Mouse (Mus musculus) midbrain, postnatal 0 days (tissue): Measurements from ENCODE around the gene Olfml2a. TPM values are rescaled to one million over a fixed set of nuclear protein-coding genes. Genes with fewer than 3 reads are reported as not detected.

Experiments used
- ATAC-seq: fragments of 200-750 bp; cut with Nextera tagmentation; 2 replicates; pipeline ENCODE4 v1.8.0; 2017; ENCODE audit warnings: moderate number of reproducible peaks, mild to moderate bottlenecking, moderate TSS enrichment, moderate library complexity; ENCODE audit not compliant: low FRiP score
- DNase-seq: peaks from one replicate; pipeline ENCODE4 v3.0.0-alpha.2; 2015; ENCODE audit warnings: low spot score
- H3K27ac ChIP-seq: fragments of 300-500 bp; sonication (generic); 2 replicates; pipeline ENCODE4 v1.5.1; 2014; ENCODE audit warnings: low read depth, mild to moderate bottlenecking, low read length, mixed read lengths
- H3K27me3 ChIP-seq: fragments of 300-500 bp; sonication (generic); 2 replicates; pipeline ENCODE4 v1.6.1; 2014; ENCODE audit warnings: low read length, control low read depth, mixed read lengths; ENCODE audit not compliant: insufficient read depth
- H3K36me3 ChIP-seq: fragments of 300-500 bp; sonication (generic); 2 replicates; pipeline ENCODE4 v1.6.1; 2014; ENCODE audit warnings: low read length, control low read depth, mixed read lengths; ENCODE audit not compliant: insufficient read depth
- H3K4me1 ChIP-seq: fragments of 300-500 bp; sonication (generic); 2 replicates; pipeline ENCODE4 v1.6.1; 2014; ENCODE audit warnings: mild to moderate bottlenecking, control low read depth, antibody characterized with exemption, low read length, mixed read lengths; ENCODE audit not compliant: insufficient read depth
- H3K4me2 ChIP-seq: fragments of 300-500 bp; sonication (generic); 2 replicates; pipeline ENCODE4 v1.6.1; 2014; ENCODE audit warnings: low read depth, mild to moderate bottlenecking, low read length, mixed read lengths; ENCODE audit not compliant: poor library complexity, severe bottlenecking
- H3K4me3 ChIP-seq: fragments of 300-500 bp; sonication (generic); 2 replicates; pipeline ENCODE4 v1.5.1; 2014; ENCODE audit warnings: low read depth, mild to moderate bottlenecking, low read length, moderate library complexity
- H3K9ac ChIP-seq: fragments of 300-500 bp; sonication (generic); replicated peaks from 2 replicates; pipeline ENCODE4 v1.6.1; 2014; ENCODE audit warnings: mild to moderate bottlenecking, low read length, moderate library complexity, mixed read lengths; ENCODE audit not compliant: poor library complexity, severe bottlenecking
- H3K9me3 ChIP-seq: fragments of 300-500 bp; sonication (generic); 2 replicates; pipeline ENCODE4 v1.6.1; 2016; ENCODE audit warnings: low read length, control low read depth
- CTCF ChIP-seq: IDR thresholded peaks from 2 replicates; pipeline ENCODE4 v1.5.1; 2016; ENCODE audit warnings: antibody characterized with exemption, mild to moderate bottlenecking
- WGBS: fragments of 180-500 bp; shearing (Covaris S2); extraction: QIAGEN DNeasy Blood & Tissue Kit; methylation state at CpG from one replicate; pipeline ENCODE4 v1.1.7; 2014; 5-methylcytosine and 5-hydroxymethylcytosine counted together
- polyA plus RNA-seq: library from polyadenylated mRNA; unstranded; fragments of >200 nt; fragmentation: Nextera tagmentation; extraction: Ambion mirVana; gene quantifications from 2 replicates; pipeline ENCODE4 v1.2.1, GENCODE M21; 2015
- total RNA-seq: library from RNA; depleted of rRNA; stranded (reverse); fragments of >200 nt; gene quantifications from 2 replicates; pipeline ENCODE4 v1.2.3, GENCODE M21; 2014

Gene Olfml2a
- total and polyA plus RNA-seq, 2 experiments from 2014 or later, result 3.1 to 10.0 TPM

- Histone ChIP-seq H3K4me2 (no peak overlapping the region), H3K36me3 (no peaks in the 10 kb centered on the region), H3K4me3 (no peak overlapping the region), H3K4me1 (0 out of 2 replicates have a peak, but pooled peaks cover under 1% of the 10 kb centered on the region), H3K27me3 (no peaks in the 10 kb centered on the region), H3K27ac (no peak overlapping the region), H3K9ac (no peak overlapping the region), H3K9me3 (no peaks in the 10 kb centered on the region)
- 34% methylated on average over 4 of the region's 4 CpGs for WGBS
- ATAC-seq, result no peak
- TF ChIP-seq CTCF, result no peak
- DNase-seq, result peak; percentile 20
Measured at GRCm38 (mm10) chr2:38992452-38992851, 60.7 kb downstream of the Olfml2a start.

- TF ChIP-seq CTCF, result peak; percentile 94
Measured at GRCm38 (mm10) chr2:38997386-38998374, 65.9 kb downstream of the Olfml2a start, which contains the start of gene Wdr38. TSS of gene Wdr38 (plus strand) at chr2:38997476.

GRCm38 (mm10) chr2:38999381-38999780, 67.6 kb downstream of the Olfml2a start:
- Histone ChIP-seq H3K9ac (no peak overlapping the region), H3K36me3 (peaks cover 27% of the 10 kb centered on the region), H3K27me3 (no peaks in the 10 kb centered on the region), H3K4me3 (no peak overlapping the region), H3K9me3 (no peaks in the 10 kb centered on the region), H3K27ac (no peak overlapping the region), H3K4me2 (no peak overlapping the region), H3K4me1 (0 out of 2 replicates have a peak, but pooled peaks cover 4% of the 10 kb centered on the region)
- no peak for TF ChIP-seq CTCF
- no peak for ATAC-seq
- DNase-seq, result no peak
- 57% methylated on average over 4 of the region's 4 CpGs for WGBS

More at GRCm38 (mm10) chr2:38997386-38998374, 65.9 kb downstream of the Olfml2a start, which contains the start of gene Wdr38:
- 16% methylated on average over 33 of the region's 33 CpGs for WGBS
- no peak within 1 kb of the TSS for H3K9ac ChIP-seq
- DNase-seq (peak; percentile 90), ATAC-seq (peak; percentile 85)
- H3K27ac ChIP-seq, result no peak within 1 kb of the TSS
- H3K36me3 ChIP-seq, result peaks cover 23% of the 10 kb centered on the region
- H3K4me2 ChIP-seq, result peak within 1 kb of the TSS; percentile 49
- H3K4me3 ChIP-seq, result peak within 1 kb of the TSS; percentile 32
- H3K27me3 ChIP-seq, result no peaks in the 10 kb centered on the region
- 0 out of 2 replicates have a peak, but pooled peaks cover 4% of the 10 kb centered on the region for H3K4me1 ChIP-seq
- H3K9me3 ChIP-seq, result no peaks in the 10 kb centered on the region

- no peak for ATAC-seq
- Histone ChIP-seq H3K27me3 (no peaks in the 10 kb centered on the region), H3K9ac (no peak overlapping the region), H3K27ac (no peak overlapping the region), H3K4me1 (0 out of 2 replicates have a peak, but pooled peaks cover 4% of the 10 kb centered on the region), H3K4me2 (no peak overlapping the region), H3K9me3 (no peaks in the 10 kb centered on the region), H3K4me3 (no peak overlapping the region), H3K36me3 (peaks cover 27% of the 10 kb centered on the region)
- no peak for TF ChIP-seq CTCF
- no peak for DNase-seq
- WGBS, result 69% methylated on average over 8 of the region's 8 CpGs
Measured at GRCm38 (mm10) chr2:38999910-39000586, 68.3 kb downstream of the Olfml2a start.

- H3K4me2 ChIP-seq, result no peak overlapping the region
- WGBS, result 87% methylated on average over 4 of the region's 4 CpGs
- H3K27ac ChIP-seq, result no peak overlapping the region
- H3K9me3 ChIP-seq, result no peaks in the 10 kb centered on the region
- TF ChIP-seq CTCF, result no peak
- ATAC-seq (no peak), DNase-seq (no peak)
- H3K36me3 ChIP-seq, result peaks cover 27% of the 10 kb centered on the region
- no peaks in the 10 kb centered on the region for H3K27me3 ChIP-seq
- H3K9ac ChIP-seq, result no peak overlapping the region
- H3K4me1 ChIP-seq, result 0 out of 2 replicates have a peak, but pooled peaks cover 4% of the 10 kb centered on the region
- no peak overlapping the region for H3K4me3 ChIP-seq
Measured at GRCm38 (mm10) chr2:39000587-39000919, 68.8 kb downstream of the Olfml2a start.
